Mouse (Mus musculus): Measurements from ENCODE around the gene Hpse. TPM values are rescaled to one million over a fixed set of nuclear protein-coding genes. Genes with fewer than 3 reads are reported as not detected.

The Hpse gene
- 2.7 and 4.0 TPM in 2 replicates for polyA plus RNA-seq (2012; rRNA removed)

GRCm38 (mm10) chr5:100719235-100720088 is at the start of gene Hpse:
Gene Hpse, minus strand, starts transcription at chr5:100719716.

GRCm38 (mm10) chr5:100674711-100675376 is 44.7 kb downstream of the Hpse start, which contains the start of gene Coq2:
Gene Coq2, minus strand, starts transcription at chr5:100675140.

Other genes with a start within 250 kb of the Hpse start
- gene Lin54, start 219.1 kb downstream of the Hpse start, polyA plus RNA-seq (2012; rRNA removed), result 5.2 and 7.3 TPM in 2 replicates
- gene Cops4, start 201.4 kb downstream of the Hpse start, polyA plus RNA-seq (2012; rRNA removed), result 19.1 and 22.9 TPM in 2 replicates
- gene Plac8, start 147.5 kb downstream of the Hpse start, polyA plus RNA-seq (2012; rRNA removed), result 50.6 and 73.0 TPM in 2 replicates
- 195 and 237 TPM in 2 replicates for gene Coq2, start 44.6 kb downstream of the Hpse start, polyA plus RNA-seq (2012; rRNA removed)
- gene Helq, start 78.9 kb upstream of the Hpse start, polyA plus RNA-seq (2012; rRNA removed), result 7.1 and 7.8 TPM in 2 replicates
- gene Mrps18c, start 78.9 kb upstream of the Hpse start, polyA plus RNA-seq (2012; rRNA removed), result 3.7 and 5.1 TPM in 2 replicates
- gene Abraxas1, start 101.2 kb upstream of the Hpse start, polyA plus RNA-seq (2012; rRNA removed), result 3.8 and 5.9 TPM in 2 replicates
- 3.2 and 3.3 TPM in 2 replicates for gene Gpat3, start 126.0 kb upstream of the Hpse start, polyA plus RNA-seq (2012; rRNA removed)